Mouse (Mus musculus): Measurements from ENCODE around the gene Ccnyl1.

DNA sequence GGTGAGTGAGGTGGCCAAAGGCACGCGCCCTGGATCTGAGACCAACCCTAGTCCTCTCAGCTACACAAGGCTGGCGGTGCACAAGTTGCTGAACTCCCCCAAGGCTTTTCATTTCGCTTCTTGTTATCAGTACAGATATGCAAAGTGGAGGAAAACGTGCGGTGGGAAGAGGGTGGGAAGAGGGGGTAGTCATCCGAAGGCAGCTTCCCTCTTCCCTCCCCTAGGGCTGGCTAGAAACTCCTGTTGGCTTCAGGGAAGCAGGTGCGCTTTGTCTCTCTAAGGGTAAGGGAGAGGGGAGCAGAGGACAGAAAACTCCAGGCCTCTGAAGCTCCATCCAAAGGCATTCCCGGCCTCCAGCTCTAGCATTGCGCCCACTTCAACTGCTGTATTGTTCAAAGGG lies 41.9 kb downstream of the Ccnyl1 start:
- TF ChIP-seq EP300 (IDR thresholded peaks at IDR 0.05; ENCODE audit: low read depth): no peak
- TF ChIP-seq CTCF (IDR thresholded peaks at IDR 0.05; ENCODE audit: low read depth): no peak

All from liver, embryonic 14.5 days (tissue).